Comparison of ENCODE assay signal across 10 mouse cellular contexts in genomic region chr15:102657926-102658381, GRCm38 (mm10). TPM values are rescaled to one million over a fixed set of nuclear protein-coding genes. Genes with fewer than 3 reads are reported as not detected.
DNase-seq lines count a peak whose midpoint lies in the region; ATAC-seq and TF ChIP-seq lines count a peak whose summit lies in the region.
"Had no signal": no experiment of that assay in that cellular context is flagged by ENCODE, and none has a peak within 500 bp of the region (broad histone marks: within the 10 kb centered on the region; RNA-seq: fewer than 3 reads in every experiment).

No protein-coding gene starts in this region.

- peak overlapping the region; percentile 86 for H3K27ac ChIP-seq in kidney, embryonic 15.5 days
- H3K27ac ChIP-seq in embryonic fibroblast, embryonic 13.5 days (ENCODE audit: insufficient read depth, low read length) = peak overlapping the region; percentile 90
- H3K27ac ChIP-seq in limb, embryonic 14.5 days (replicated peaks; ENCODE audit: low read depth, low read length) = peak overlapping the region; percentile 91

- H3K9me3 ChIP-seq in kidney, embryonic 15.5 days (replicated peaks) = no peaks in the 10 kb centered on the region
- H3K9me3 ChIP-seq in limb, embryonic 14.5 days (ENCODE audit: control insufficient read depth, low read length) = no peaks in the 10 kb centered on the region

- peaks cover 22% of the 10 kb centered on the region for H3K4me1 ChIP-seq in kidney, embryonic 15.5 days
- peaks cover 9% of the 10 kb centered on the region for H3K4me1 ChIP-seq in embryonic fibroblast, embryonic 13.5 days (ENCODE audit: control insufficient read depth, insufficient read depth, low read length)
- peaks cover 28% of the 10 kb centered on the region for H3K4me1 ChIP-seq in limb, embryonic 14.5 days (ENCODE audit: control insufficient read depth, insufficient read depth, low read length)

- no peak for ATAC-seq in kidney, embryonic 15.5 days (replicated peaks; ENCODE audit: low FRiP score)
- ATAC-seq in limb, embryonic 14.5 days (ENCODE audit: low FRiP score, low read depth) = peak; percentile 79
- no peak for ATAC-seq in CD4-positive, CD25-positive, alpha-beta regulatory T cell, adult 4 months
- ATAC-seq: forebrain, embryonic 14.5 days had no signal

- H3K4me3 ChIP-seq in kidney, embryonic 15.5 days (replicated peaks) = no peak overlapping the region
- no peak overlapping the region for H3K4me3 ChIP-seq in embryonic fibroblast, embryonic 13.5 days (ENCODE audit: insufficient read depth, low read length)
- no peak overlapping the region for H3K4me3 ChIP-seq in limb, embryonic 14.5 days (replicated peaks; ENCODE audit: low read length)

- H3K4me2 ChIP-seq in kidney, embryonic 15.5 days = no peak overlapping the region
- H3K4me2 ChIP-seq in limb, embryonic 14.5 days (replicated peaks; ENCODE audit: low read depth, low read length, severe bottlenecking) = peak overlapping the region; percentile 15

- no peak for DNase-seq in kidney, postnatal 4 days
- DNase-seq in brain, adult 2 months (ENCODE audit: low read depth, low spot score) = peak; percentile 76
- peak; percentile 41 for DNase-seq in limb, embryonic 14.5 days (ENCODE audit: low spot score)
- DNase-seq in cerebellum, postnatal 14 days = no peak
- no peak for DNase-seq in kidney, postnatal 25 days

- no peak for TF ChIP-seq POLR2A in embryonic fibroblast, embryonic 13.5 days (IDR thresholded peaks at IDR 0.05; ENCODE audit: low read depth, low read length)
- TF ChIP-seq POLR2A in limb, embryonic 14.5 days (IDR thresholded peaks at IDR 0.05; ENCODE audit: borderline replicate concordance, extremely low read depth, insufficient read depth, insufficient read length) = no peak

- H3K27me3 ChIP-seq in kidney, embryonic 15.5 days = no peaks in the 10 kb centered on the region
- H3K27me3 ChIP-seq in limb, embryonic 14.5 days (ENCODE audit: control insufficient read depth, insufficient read depth, low read length) = no peaks in the 10 kb centered on the region

- WGBS in kidney, embryonic 15.5 days = 68% methylated on average over 3 of the region's 3 CpGs
- 64% methylated on average over 3 of the region's 3 CpGs for WGBS in limb, embryonic 14.5 days

- no peak for TF ChIP-seq CTCF in embryonic fibroblast, embryonic 13.5 days (IDR thresholded peaks at IDR 0.05; ENCODE audit: borderline replicate concordance, insufficient read depth, low read length)

- H3K9ac ChIP-seq in kidney, embryonic 15.5 days = no peak overlapping the region
- no peak overlapping the region for H3K9ac ChIP-seq in limb, embryonic 14.5 days (ENCODE audit: low read depth, low read length, severe bottlenecking)

- peaks cover 30% of the 10 kb centered on the region for H3K36me3 ChIP-seq in kidney, embryonic 15.5 days
- peaks cover 25% of the 10 kb centered on the region for H3K36me3 ChIP-seq in limb, embryonic 14.5 days (ENCODE audit: control insufficient read depth, insufficient read depth, low read length)

RNA-seq across cellular contexts. Expression of gene Atp5g2, which starts 14.2 kb away (rescaled TPM):
- polyA plus RNA-seq in kidney, embryonic 15.5 days (2015; fragmentation: Nextera tagmentation; extraction: Ambion mirVana) = 70.2 and 95.0 TPM in 2 replicates
- polyA plus RNA-seq in embryonic fibroblast, embryonic 13.5 days (2011; ENCODE audit: insufficient read length, low read depth, missing spikeins) = 60.3 and 158 TPM in 2 replicates
- 635 and 699 TPM in 2 replicates for polyA plus RNA-seq in limb, embryonic 14.5 days (2012; rRNA removed)
- 73.6 and 78.4 TPM in 2 replicates for polyA plus RNA-seq in limb, embryonic 14.5 days (2014; fragmentation: Nextera tagmentation; extraction: Ambion mirVana)
- polyA plus RNA-seq in CD4-positive, CD25-positive, alpha-beta regulatory T cell, adult 4 months (2017; shearing (Covaris generic)) = 10 to 100 TPM; 59.6 to 89.5 TPM

RNA-seq across cellular contexts. Expression of gene Atf7, which starts 32.7 kb away (rescaled TPM):
- polyA plus RNA-seq in kidney, embryonic 15.5 days (2015; fragmentation: Nextera tagmentation; extraction: Ambion mirVana) = 37.6 and 39.4 TPM in 2 replicates
- polyA plus RNA-seq in embryonic fibroblast, embryonic 13.5 days (2011; ENCODE audit: insufficient read length, low read depth, missing spikeins) = 64.8 and 68.7 TPM in 2 replicates
- polyA plus RNA-seq in limb, embryonic 14.5 days (2012; rRNA removed) = 110 and 155 TPM in 2 replicates
- polyA plus RNA-seq in limb, embryonic 14.5 days (2014; fragmentation: Nextera tagmentation; extraction: Ambion mirVana) = 50.7 and 51.0 TPM in 2 replicates
- polyA plus RNA-seq in CD4-positive, CD25-positive, alpha-beta regulatory T cell, adult 4 months (2017; shearing (Covaris generic)) = 10 to 100 TPM; 41.4 to 42.2 TPM

RNA-seq across cellular contexts. Expression of gene Gm28047, which starts 33.1 kb away (rescaled TPM):
- not detected in 2 replicates for polyA plus RNA-seq in kidney, embryonic 15.5 days (2015; fragmentation: Nextera tagmentation; extraction: Ambion mirVana)
- polyA plus RNA-seq in embryonic fibroblast, embryonic 13.5 days (2011; ENCODE audit: insufficient read length, low read depth, missing spikeins) = 2.0 TPM in 1 of 2 replicates, not detected in the other
- not detected in 2 replicates for polyA plus RNA-seq in limb, embryonic 14.5 days (2012; rRNA removed)
- not detected in 2 replicates for polyA plus RNA-seq in limb, embryonic 14.5 days (2014; fragmentation: Nextera tagmentation; extraction: Ambion mirVana)
- 1 to 10 TPM in 1 of 2 experiments, not detected in 1; 1.5 TPM for polyA plus RNA-seq in CD4-positive, CD25-positive, alpha-beta regulatory T cell, adult 4 months (2017; shearing (Covaris generic))
- polyA plus RNA-seq: forebrain, embryonic 14.5 days; neural tube, embryonic 11.5 days had no signal

Comparison
In these comparisons a context has a peak if more than half of its experiments do, and no peak if none do; other contexts are left out.
1. DNase-seq: peak in brain, adult 2 months (single experiment) and limb, embryonic 14.5 days (single experiment); none in kidney, postnatal 4 days (0 of 2), cerebellum, postnatal 14 days (0 of 2) and kidney, postnatal 25 days (0 of 2).
2. Peak in every context shown above with its lines, with median percentiles within 50 percentile points of each other: H3K27ac ChIP-seq.